Mouse (Mus musculus) heart, embryonic 16.5 days (tissue): ENCODE measurements at regions not wholly inside any gene's neighbourhood (a gene's known extent, or its start where the extent isn't known, plus 50 kb on each side); places are given as distances from the start of the nearest gene placed in this dataset.

Experiments
- ATAC-seq: fragments of 200-750 bp; cut with Nextera tagmentation; replicated peaks from 2 replicates; pipeline ENCODE4 v1.8.0; 2017; ENCODE audit warnings: moderate number of reproducible peaks; ENCODE audit not compliant: insufficient read depth, low FRiP score; ENCODE audit errors: extremely low read depth
- H3K27ac ChIP-seq: fragments of 300-500 bp; sonication (generic); 2 replicates; pipeline ENCODE4 v1.5.1; 2014; ENCODE audit warnings: mild to moderate bottlenecking, low read length, control low read depth, moderate library complexity
- H3K27me3 ChIP-seq: fragments of 300-500 bp; sonication (generic); 2 replicates; pipeline ENCODE4 v1.6.1; 2014; ENCODE audit warnings: low read length, mixed read lengths; ENCODE audit not compliant: control insufficient read depth, insufficient read depth
- H3K36me3 ChIP-seq: fragments of 300-500 bp; sonication (generic); 2 replicates; pipeline ENCODE4 v1.6.1; 2014; ENCODE audit not compliant: control insufficient read depth, insufficient read depth
- H3K4me1 ChIP-seq: fragments of 300-500 bp; sonication (generic); 2 replicates; pipeline ENCODE4 v1.6.1; 2014; ENCODE audit warnings: low read length, mixed read lengths; ENCODE audit not compliant: control insufficient read depth, insufficient read depth
- H3K4me2 ChIP-seq: fragments of 300-500 bp; sonication (generic); 2 replicates; pipeline ENCODE4 v1.6.1; 2014; ENCODE audit warnings: low read depth, mild to moderate bottlenecking, control low read depth, low read length
- H3K4me3 ChIP-seq: fragments of 300-500 bp; sonication (generic); 2 replicates; pipeline ENCODE4 v1.5.1; 2014; ENCODE audit warnings: mild to moderate bottlenecking, control low read depth, low read length
- H3K9ac ChIP-seq: fragments of 300-500 bp; sonication (generic); 2 replicates; pipeline ENCODE4 v1.6.1; 2014; ENCODE audit warnings: low read length, control low read depth
- H3K9me3 ChIP-seq: fragments of 300-500 bp; sonication (generic); replicated peaks from 2 replicates; pipeline ENCODE4 v1.6.1; 2016; ENCODE audit warnings: low read length; ENCODE audit not compliant: control insufficient read depth
- WGBS: fragments of 180-500 bp; shearing (Covaris S2); extraction: QIAGEN DNeasy Blood & Tissue Kit; methylation state at CpG from one replicate; pipeline ENCODE4 v1.1.7; 2014; 5-methylcytosine and 5-hydroxymethylcytosine counted together

GRCm38 (mm10) chr12:78046582-78046981 is 147.5 kb upstream of the Gm6657 start:
- WGBS = 70% methylated on average over 4 of the region's 4 CpGs
- H3K36me3 ChIP-seq = no peaks in the 10 kb centered on the region
- H3K4me1 ChIP-seq = no peaks in the 10 kb centered on the region
- H3K9ac ChIP-seq = no peak overlapping the region
- ATAC-seq = no peak
- H3K4me2 ChIP-seq = no peak overlapping the region
- no peaks in the 10 kb centered on the region for H3K27me3 ChIP-seq
- no peak overlapping the region for H3K27ac ChIP-seq
- peaks cover 3% of the 10 kb centered on the region; the same call in 1 of the 2 replicates for H3K9me3 ChIP-seq
- no peak overlapping the region for H3K4me3 ChIP-seq

GRCm38 (mm10) chr12:78055956-78056355 is 138.1 kb upstream of the Gm6657 start:
- no peaks in the 10 kb centered on the region for H3K27me3 ChIP-seq
- H3K9me3 ChIP-seq = no peaks in the 10 kb centered on the region
- no peak overlapping the region for H3K4me3 ChIP-seq
- WGBS = 2% methylated on average over 9 of the region's 9 CpGs
- H3K4me1 ChIP-seq = no peaks in the 10 kb centered on the region
- no peak overlapping the region for H3K27ac ChIP-seq
- peak overlapping the region; percentile 40; the same call in 1 of the 2 replicates for H3K4me2 ChIP-seq
- no peak for ATAC-seq
- H3K36me3 ChIP-seq = no peaks in the 10 kb centered on the region
- H3K9ac ChIP-seq = no peak overlapping the region

- ATAC-seq = no peak
- 72% methylated on average over 3 of the region's 3 CpGs for WGBS
- H3K4me3 ChIP-seq = no peak overlapping the region
- no peaks in the 10 kb centered on the region for H3K9me3 ChIP-seq
- H3K4me1 ChIP-seq = no peaks in the 10 kb centered on the region
- no peak overlapping the region for H3K27ac ChIP-seq
- no peaks in the 10 kb centered on the region for H3K27me3 ChIP-seq
- no peaks in the 10 kb centered on the region for H3K36me3 ChIP-seq
- no peak overlapping the region for H3K9ac ChIP-seq
- H3K4me2 ChIP-seq = no peak overlapping the region
These were observed 136.9 kb upstream of the Gm6657 start for GRCm38 (mm10) chr12:78057166-78057565.

- H3K9me3 ChIP-seq = no peaks in the 10 kb centered on the region
- H3K9ac ChIP-seq = no peak overlapping the region
- H3K27ac ChIP-seq = no peak overlapping the region
- H3K4me3 ChIP-seq = no peak overlapping the region
- ATAC-seq = no peak
- H3K36me3 ChIP-seq = no peaks in the 10 kb centered on the region
- H3K4me2 ChIP-seq = no peak overlapping the region
- no peaks in the 10 kb centered on the region for H3K4me1 ChIP-seq
- 56% methylated on average over 5 of the region's 5 CpGs for WGBS
- H3K27me3 ChIP-seq = no peaks in the 10 kb centered on the region
These were observed 134.1 kb upstream of the Gm6657 start for GRCm38 (mm10) chr12:78059965-78060364.

- Histone ChIP-seq H3K27me3 (no peaks in the 10 kb centered on the region), H3K9ac (no peak overlapping the region), H3K27ac (no peak overlapping the region), H3K4me2 (no peak overlapping the region), H3K4me3 (no peak overlapping the region), H3K36me3 (no peaks in the 10 kb centered on the region), H3K9me3 (no peaks in the 10 kb centered on the region), H3K4me1 (no peaks in the 10 kb centered on the region)
- ATAC-seq = no peak
- WGBS = 81% methylated on average over 6 of the region's 6 CpGs
These were observed 128.0 kb upstream of the Gm6657 start for GRCm38 (mm10) chr12:78066024-78066423.

GRCm38 (mm10) chr12:78072935-78073334 is 121.1 kb upstream of the Gm6657 start:
- WGBS = 82% methylated on average over 9 of the region's 9 CpGs
- Histone ChIP-seq H3K9me3 (no peaks in the 10 kb centered on the region), H3K4me3 (no peak overlapping the region), H3K9ac (no peak overlapping the region), H3K4me2 (no peak overlapping the region), H3K4me1 (peaks cover 5% of the 10 kb centered on the region), H3K27ac (no peak overlapping the region), H3K27me3 (no peaks in the 10 kb centered on the region), H3K36me3 (no peaks in the 10 kb centered on the region)
- no peak for ATAC-seq

GRCm38 (mm10) chr12:78074290-78074802 is 119.7 kb upstream of the Gm6657 start:
- no peak overlapping the region for H3K4me2 ChIP-seq
- H3K27me3 ChIP-seq = no peaks in the 10 kb centered on the region
- H3K27ac ChIP-seq = no peak overlapping the region
- no peak overlapping the region for H3K9ac ChIP-seq
- no peaks in the 10 kb centered on the region for H3K9me3 ChIP-seq
- H3K4me1 ChIP-seq = peaks cover 5% of the 10 kb centered on the region
- ATAC-seq = no peak
- H3K4me3 ChIP-seq = no peak overlapping the region
- 87% methylated on average over 8 of the region's 8 CpGs for WGBS
- H3K36me3 ChIP-seq = no peaks in the 10 kb centered on the region

GRCm38 (mm10) chr12:78077285-78077684 is 116.8 kb upstream of the Gm6657 start:
- 25% methylated on average over 5 of the region's 5 CpGs for whole genome bisulfite sequencing
- H3K9ac ChIP-seq = no peak overlapping the region
- no peak overlapping the region for H3K4me3 ChIP-seq
- no peak for ATAC-seq
- no peaks in the 10 kb centered on the region for H3K27me3 ChIP-seq
- no peaks in the 10 kb centered on the region for H3K36me3 ChIP-seq
- no peak overlapping the region for H3K4me2 ChIP-seq
- H3K4me1 ChIP-seq = peaks cover 5% of the 10 kb centered on the region
- H3K9me3 ChIP-seq = no peaks in the 10 kb centered on the region
- no peak overlapping the region; the same call in 1 of the 2 replicates for H3K27ac ChIP-seq

- Histone ChIP-seq H3K27ac (no peak overlapping the region), H3K9me3 (no peaks in the 10 kb centered on the region), H3K4me1 (peaks cover 5% of the 10 kb centered on the region), H3K4me2 (no peak overlapping the region), H3K27me3 (no peaks in the 10 kb centered on the region), H3K36me3 (no peaks in the 10 kb centered on the region), H3K4me3 (no peak overlapping the region), H3K9ac (no peak overlapping the region)
- 68% methylated on average over 1 of the region's 1 CpGs for WGBS
- ATAC-seq = no peak
These were observed 111.9 kb upstream of the Gm6657 start for GRCm38 (mm10) chr12:78082163-78082562.
